Mouse (Mus musculus) E14TG2a.4 (cell line): ENCODE data around the gene Stard10.

Experiments
- CTCF ChIP-seq: conservative IDR thresholded peaks from 2 replicates; pipeline ENCODE4 v1.5.1; 2014; ENCODE audit warnings: low read length
- NANOG ChIP-seq: IDR thresholded peaks from 2 replicates; pipeline ENCODE4 v1.6.1; 2014; ENCODE audit warnings: borderline replicate concordance, low read length, mixed read lengths

- no peak for TF ChIP-seq CTCF
- TF ChIP-seq NANOG: no peak
These were observed 2.0 kb downstream of the Stard10 start for GRCm38 (mm10) chr7:101318848-101319247.
